Mouse (Mus musculus): Measurements from ENCODE around the gene Cmtm4.

DNA sequence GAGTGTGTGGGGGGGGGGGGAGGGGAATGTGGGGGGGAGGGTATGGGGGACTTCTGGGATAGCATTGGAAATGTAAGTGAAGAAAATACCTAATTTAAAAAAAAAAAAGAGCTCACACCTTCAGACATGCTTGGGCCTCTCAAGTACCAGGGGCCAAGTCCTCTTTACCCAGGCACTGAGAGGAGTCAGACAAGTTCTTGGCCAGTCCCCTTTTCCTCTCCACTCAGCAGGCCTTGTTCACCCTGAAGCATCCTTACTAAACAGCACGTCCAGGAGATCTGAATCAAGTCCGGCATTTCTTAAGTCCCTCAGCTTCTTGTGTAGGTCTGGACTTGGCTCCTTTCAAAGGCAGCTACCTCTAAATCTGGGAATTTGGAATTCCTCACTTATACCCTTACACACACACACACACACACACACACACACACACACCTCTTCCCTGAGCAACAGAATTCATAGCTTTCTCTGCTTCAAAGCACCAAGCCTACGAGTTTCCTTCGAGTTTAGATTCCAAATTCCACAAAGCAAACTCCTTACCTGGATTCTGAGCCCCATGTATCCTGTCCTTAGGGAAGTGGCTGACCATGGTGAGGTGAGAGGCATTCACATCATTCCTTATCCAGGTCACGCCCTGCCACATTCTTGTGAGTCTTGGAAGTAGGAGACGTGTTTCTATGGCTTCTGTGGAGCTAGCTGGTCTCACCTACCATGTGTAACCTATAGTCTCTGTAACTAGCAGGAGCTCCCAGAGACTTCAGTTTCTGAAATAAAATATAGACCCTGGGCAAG is 10.9 kb upstream of the Cmtm4 start:
- TF ChIP-seq CTCF (IDR thresholded peaks at IDR 0.05; ENCODE audit: low read depth) (no peak), EP300 (IDR thresholded peaks at IDR 0.05; ENCODE audit: low read depth) (no peak)

Data from liver, embryonic 14.5 days (tissue).